Mouse (Mus musculus): ENCODE results near the gene Cobll1. TPM values are rescaled to one million over a fixed set of nuclear protein-coding genes. Genes with fewer than 3 reads are reported as not detected.

Cobll1 gene
- polyA plus RNA-seq, 1 experiment from 2014 or later: 2.8 TPM

- H3K27ac ChIP-seq (ENCODE audit: low read depth, low read length): no peak overlapping the region
These were observed 46.0 kb downstream of the Cobll1 start for GRCm38 (mm10) chr2:65193091-65193795.

DNA sequence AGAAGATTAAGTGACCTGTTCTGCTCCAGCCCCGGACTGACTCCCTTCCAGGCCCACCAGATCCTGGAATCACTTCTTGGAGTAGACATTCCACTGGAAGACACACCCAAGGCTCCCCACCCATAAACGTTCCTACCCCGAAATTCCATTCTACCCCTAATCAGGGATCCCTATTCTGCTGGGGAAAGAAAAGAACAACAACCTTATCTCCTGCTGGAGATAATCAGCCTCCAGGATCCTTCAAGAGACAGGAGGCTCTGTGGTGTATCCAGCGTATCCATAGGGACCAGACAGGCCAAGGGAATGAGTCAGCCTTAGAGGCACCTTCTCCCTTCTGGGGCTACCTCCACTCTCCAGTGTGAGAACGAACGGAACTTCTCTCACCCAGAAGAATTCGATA lies 47.8 kb downstream of the Cobll1 start:
- no peak overlapping the region for H3K4me3 ChIP-seq (ENCODE audit: low read length)
- no peak for ATAC-seq
- H3K27me3 ChIP-seq (replicated peaks; ENCODE audit: control insufficient read depth, insufficient read depth, low read length): no peaks in the 10 kb centered on the region
- WGBS: 74% methylated on average over 7 of the region's 7 CpGs
- no peak overlapping the region for H3K4me2 ChIP-seq (ENCODE audit: low read length)
- no peaks in the 10 kb centered on the region for H3K36me3 ChIP-seq (ENCODE audit: control insufficient read depth, insufficient read depth, low read length)
- H3K4me1 ChIP-seq (ENCODE audit: control insufficient read depth, insufficient read depth, low read depth, low read length): no peaks in the 10 kb centered on the region
- no peaks in the 10 kb centered on the region for H3K9me3 ChIP-seq (ENCODE audit: control insufficient read depth, low read length)
- no peak overlapping the region for H3K27ac ChIP-seq (ENCODE audit: low read depth, low read length)
- no peak overlapping the region for H3K9ac ChIP-seq (ENCODE audit: low read depth, low read length)

More at GRCm38 (mm10) chr2:65193091-65193795, 46.0 kb downstream of the Cobll1 start:
- H3K9me3 ChIP-seq (ENCODE audit: control insufficient read depth, low read length): no peaks in the 10 kb centered on the region
- no peak overlapping the region for H3K4me2 ChIP-seq (ENCODE audit: low read length)
- no peaks in the 10 kb centered on the region for H3K4me1 ChIP-seq (ENCODE audit: control insufficient read depth, insufficient read depth, low read depth, low read length)
- no peaks in the 10 kb centered on the region for H3K27me3 ChIP-seq (replicated peaks; ENCODE audit: control insufficient read depth, insufficient read depth, low read length)
- 84% methylated on average over 12 of the region's 12 CpGs for WGBS
- ATAC-seq: no peak
- no peak overlapping the region for H3K4me3 ChIP-seq (ENCODE audit: low read length)
- no peak overlapping the region for H3K9ac ChIP-seq (ENCODE audit: low read depth, low read length)
- H3K36me3 ChIP-seq (ENCODE audit: control insufficient read depth, insufficient read depth, low read length): no peaks in the 10 kb centered on the region

- 78% methylated on average over 7 of the region's 7 CpGs for WGBS
- H3K9me3 ChIP-seq (ENCODE audit: control insufficient read depth, low read length): no peaks in the 10 kb centered on the region
- no peak for ATAC-seq
- no peak overlapping the region for H3K4me3 ChIP-seq (ENCODE audit: low read length)
- no peaks in the 10 kb centered on the region for H3K27me3 ChIP-seq (replicated peaks; ENCODE audit: control insufficient read depth, insufficient read depth, low read length)
- no peak overlapping the region for H3K9ac ChIP-seq (ENCODE audit: low read depth, low read length)
- H3K36me3 ChIP-seq (ENCODE audit: control insufficient read depth, insufficient read depth, low read length): no peaks in the 10 kb centered on the region
- H3K4me2 ChIP-seq (ENCODE audit: low read length): no peak overlapping the region
- no peak overlapping the region for H3K27ac ChIP-seq (ENCODE audit: low read depth, low read length)
- H3K4me1 ChIP-seq (ENCODE audit: control insufficient read depth, insufficient read depth, low read depth, low read length): no peaks in the 10 kb centered on the region
These were observed 49.9 kb downstream of the Cobll1 start for GRCm38 (mm10) chr2:65189346-65189745.

DNA sequence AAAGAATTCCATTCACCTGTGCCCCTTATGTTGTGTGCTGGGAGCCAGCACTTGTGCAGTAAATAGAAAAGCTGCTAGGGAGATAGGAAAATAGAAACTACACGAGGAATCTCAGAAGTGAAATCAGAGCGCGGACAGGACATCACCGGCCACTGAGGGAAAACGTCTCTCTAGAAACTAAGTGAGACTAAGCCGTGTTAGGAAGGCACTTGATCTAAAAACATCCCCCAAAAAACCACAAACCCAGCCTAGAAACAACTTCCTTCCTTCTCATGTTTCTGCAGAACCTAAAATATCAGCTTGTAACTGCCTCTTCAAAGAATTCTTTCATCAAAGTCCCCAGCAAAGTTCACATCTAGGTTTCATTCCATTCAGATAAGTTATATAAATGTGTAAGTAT lies 50.6 kb downstream of the Cobll1 start:
- no peak overlapping the region for H3K4me2 ChIP-seq (ENCODE audit: low read length)
- no peaks in the 10 kb centered on the region for H3K9me3 ChIP-seq (ENCODE audit: control insufficient read depth, low read length)
- no peaks in the 10 kb centered on the region for H3K36me3 ChIP-seq (ENCODE audit: control insufficient read depth, insufficient read depth, low read length)
- no peak overlapping the region for H3K4me3 ChIP-seq (ENCODE audit: low read length)
- no peak overlapping the region for H3K9ac ChIP-seq (ENCODE audit: low read depth, low read length)
- H3K27ac ChIP-seq (ENCODE audit: low read depth, low read length): no peak overlapping the region
- no peaks in the 10 kb centered on the region for H3K27me3 ChIP-seq (replicated peaks; ENCODE audit: control insufficient read depth, insufficient read depth, low read length)
- WGBS: 73% methylated on average over 6 of the region's 6 CpGs
- H3K4me1 ChIP-seq (ENCODE audit: control insufficient read depth, insufficient read depth, low read depth, low read length): no peaks in the 10 kb centered on the region
- no peak for ATAC-seq

GRCm38 (mm10) chr2:65187652-65188051 lies 51.6 kb downstream of the Cobll1 start:
- Histone ChIP-seq H3K4me1 (ENCODE audit: control insufficient read depth, insufficient read depth, low read depth, low read length) (no peaks in the 10 kb centered on the region; the same call in 1 of the 2 replicates), H3K4me3 (ENCODE audit: low read length) (no peak overlapping the region), H3K9me3 (ENCODE audit: control insufficient read depth, low read length) (no peaks in the 10 kb centered on the region), H3K27ac (ENCODE audit: low read depth, low read length) (no peak overlapping the region), H3K27me3 (replicated peaks; ENCODE audit: control insufficient read depth, insufficient read depth, low read length) (no peaks in the 10 kb centered on the region), H3K4me2 (ENCODE audit: low read length) (no peak overlapping the region), H3K9ac (ENCODE audit: low read depth, low read length) (no peak overlapping the region), H3K36me3 (ENCODE audit: control insufficient read depth, insufficient read depth, low read length) (no peaks in the 10 kb centered on the region)
- ATAC-seq: no peak

DNA sequence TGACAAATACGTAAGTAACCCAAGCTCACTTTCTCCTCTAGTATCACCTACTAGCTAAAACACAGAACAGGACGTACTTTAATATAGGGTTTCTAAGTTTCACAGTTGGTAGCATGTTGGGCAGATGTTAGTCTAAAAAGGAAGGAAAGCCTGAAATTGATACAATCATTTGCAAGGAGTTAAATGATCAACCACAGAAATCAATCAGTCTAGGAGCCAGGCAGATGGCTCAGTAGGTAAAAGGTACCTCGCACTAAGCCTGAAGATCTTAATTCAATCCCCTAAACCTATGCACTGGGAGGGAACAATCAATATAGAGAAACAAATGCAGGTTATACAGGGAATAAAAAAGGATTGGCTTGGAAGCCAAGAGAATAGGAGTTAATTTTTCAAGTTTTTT lies 52.0 kb downstream of the Cobll1 start:
- 87% methylated on average over 3 of the region's 3 CpGs for WGBS
- Histone ChIP-seq H3K4me2 (ENCODE audit: low read length) (no peak overlapping the region), H3K4me3 (ENCODE audit: low read length) (no peak overlapping the region), H3K9me3 (ENCODE audit: control insufficient read depth, low read length) (no peaks in the 10 kb centered on the region), H3K9ac (ENCODE audit: low read depth, low read length) (no peak overlapping the region), H3K27me3 (replicated peaks; ENCODE audit: control insufficient read depth, insufficient read depth, low read length) (no peaks in the 10 kb centered on the region), H3K4me1 (ENCODE audit: control insufficient read depth, insufficient read depth, low read depth, low read length) (no peaks in the 10 kb centered on the region; the same call in 1 of the 2 replicates), H3K27ac (ENCODE audit: low read depth, low read length) (no peak overlapping the region), H3K36me3 (ENCODE audit: control insufficient read depth, insufficient read depth, low read length) (no peaks in the 10 kb centered on the region)
- no peak for ATAC-seq

GRCm38 (mm10) chr2:65182747-65183146 lies 56.5 kb downstream of the Cobll1 start:
- Histone ChIP-seq H3K4me2 (ENCODE audit: low read length) (no peak overlapping the region), H3K27ac (ENCODE audit: low read depth, low read length) (no peak overlapping the region), H3K4me1 (ENCODE audit: control insufficient read depth, insufficient read depth, low read depth, low read length) (peaks cover 8% of the 10 kb centered on the region), H3K27me3 (replicated peaks; ENCODE audit: control insufficient read depth, insufficient read depth, low read length) (no peaks in the 10 kb centered on the region), H3K36me3 (ENCODE audit: control insufficient read depth, insufficient read depth, low read length) (no peaks in the 10 kb centered on the region), H3K4me3 (ENCODE audit: low read length) (no peak overlapping the region), H3K9ac (ENCODE audit: low read depth, low read length) (no peak overlapping the region), H3K9me3 (ENCODE audit: control insufficient read depth, low read length) (no peaks in the 10 kb centered on the region)
- peak; percentile 49; the same call in 1 of the 2 replicates for ATAC-seq
- WGBS: 10% methylated on average over 2 of the region's 2 CpGs

- no peak overlapping the region for H3K4me2 ChIP-seq (ENCODE audit: low read length)
- no peak overlapping the region for H3K27ac ChIP-seq (ENCODE audit: low read depth, low read length)
- ATAC-seq: no peak
- H3K27me3 ChIP-seq (replicated peaks; ENCODE audit: control insufficient read depth, insufficient read depth, low read length): no peaks in the 10 kb centered on the region
- 81% methylated on average over 8 of the region's 8 CpGs for WGBS
- H3K9ac ChIP-seq (ENCODE audit: low read depth, low read length): no peak overlapping the region
- no peaks in the 10 kb centered on the region for H3K36me3 ChIP-seq (ENCODE audit: control insufficient read depth, insufficient read depth, low read length)
- peaks cover 8% of the 10 kb centered on the region for H3K4me1 ChIP-seq (ENCODE audit: control insufficient read depth, insufficient read depth, low read depth, low read length)
- H3K9me3 ChIP-seq (ENCODE audit: control insufficient read depth, low read length): no peaks in the 10 kb centered on the region
- H3K4me3 ChIP-seq (ENCODE audit: low read length): no peak overlapping the region
These were observed 57.5 kb downstream of the Cobll1 start for GRCm38 (mm10) chr2:65181736-65182135.

DNA sequence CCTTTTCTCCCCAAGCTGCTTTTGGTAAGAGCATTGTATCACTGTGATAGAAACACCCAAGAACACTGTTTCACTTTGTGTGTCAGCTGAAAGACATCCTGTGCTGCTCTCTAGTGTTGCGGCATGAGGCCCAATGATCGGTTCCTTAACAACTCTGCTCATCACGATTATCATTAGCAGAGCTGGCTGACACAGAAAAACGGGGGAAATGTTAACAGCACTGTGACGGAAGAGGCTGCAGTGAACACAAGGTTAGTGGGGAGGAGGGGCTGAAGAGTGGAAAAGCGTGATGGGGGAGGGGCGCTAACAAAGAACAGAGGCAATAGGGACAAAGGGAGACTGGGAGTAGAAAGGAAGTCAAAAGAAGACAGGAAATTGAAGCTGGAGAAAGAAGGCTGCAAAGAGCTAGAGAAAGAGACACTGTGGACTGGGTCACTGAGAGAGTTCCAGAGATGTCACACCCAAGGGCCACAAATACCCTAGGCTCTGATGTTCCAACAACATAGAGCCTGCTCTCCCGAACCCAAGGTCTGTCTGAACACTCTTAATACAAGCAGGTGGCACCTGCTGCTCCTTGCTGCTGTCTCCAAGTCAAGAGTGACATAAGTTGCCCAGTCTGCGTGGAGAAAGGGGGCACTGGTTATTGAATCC lies 58.0 kb downstream of the Cobll1 start:
- H3K27ac ChIP-seq (ENCODE audit: low read depth, low read length): no peak overlapping the region
- 28% methylated on average over 9 of the region's 9 CpGs for WGBS

More for the DNA sequence above, 58.0 kb downstream of the Cobll1 start:
- Histone ChIP-seq H3K36me3 (ENCODE audit: control insufficient read depth, insufficient read depth, low read length) (no peaks in the 10 kb centered on the region), H3K4me1 (ENCODE audit: control insufficient read depth, insufficient read depth, low read depth, low read length) (peaks cover 8% of the 10 kb centered on the region), H3K27me3 (replicated peaks; ENCODE audit: control insufficient read depth, insufficient read depth, low read length) (no peaks in the 10 kb centered on the region), H3K9ac (ENCODE audit: low read depth, low read length) (no peak overlapping the region), H3K9me3 (ENCODE audit: control insufficient read depth, low read length) (no peaks in the 10 kb centered on the region), H3K4me2 (ENCODE audit: low read length) (peak overlapping the region; percentile 8; the same call in 1 of the 2 replicates), H3K4me3 (ENCODE audit: low read length) (no peak overlapping the region)
- peak; percentile 77 for ATAC-seq
